Mouse (Mus musculus): ENCODE measurements at regions not wholly inside any gene's neighbourhood (a gene's known extent, or its start where the extent isn't known, plus 50 kb on each side); places are given as distances from the start of the nearest gene placed in this dataset.

- no peaks in the 10 kb centered on the region for H3K36me3 ChIP-seq
- 40% methylated on average over 3 of the region's 3 CpGs for WGBS
- ATAC-seq (ENCODE audit: borderline replicate concordance, extremely low read depth, low FRiP score, low TSS enrichment) = no peak
Observed at GRCm38 (mm10) chr12:77742716-77743115, 451.3 kb upstream of the Gm6657 start.

GRCm38 (mm10) chr12:77749438-77750007 lies 444.5 kb upstream of the Gm6657 start:
- H3K9me3 ChIP-seq = no peaks in the 10 kb centered on the region
- H3K9ac ChIP-seq = no peak overlapping the region
- no peak overlapping the region for H3K4me3 ChIP-seq
- H3K36me3 ChIP-seq = no peaks in the 10 kb centered on the region
- no peak overlapping the region for H3K4me2 ChIP-seq
- H3K27ac ChIP-seq = no peak overlapping the region
- no peaks in the 10 kb centered on the region for H3K27me3 ChIP-seq
- H3K4me1 ChIP-seq = no peaks in the 10 kb centered on the region
- no peak for ATAC-seq (ENCODE audit: borderline replicate concordance, extremely low read depth, low FRiP score, low TSS enrichment)
- WGBS = 78% methylated on average over 3 of the region's 3 CpGs

More at GRCm38 (mm10) chr12:77742716-77743115, 451.3 kb upstream of the Gm6657 start:
- Histone ChIP-seq H3K4me2 (no peak overlapping the region), H3K4me3 (no peak overlapping the region), H3K9me3 (no peaks in the 10 kb centered on the region), H3K9ac (no peak overlapping the region), H3K27ac (no peak overlapping the region), H3K27me3 (no peaks in the 10 kb centered on the region), H3K4me1 (no peaks in the 10 kb centered on the region)

GRCm38 (mm10) chr12:77752181-77752580 lies 441.9 kb upstream of the Gm6657 start:
- no peaks in the 10 kb centered on the region for H3K4me1 ChIP-seq
- H3K36me3 ChIP-seq = no peaks in the 10 kb centered on the region
- 82% methylated on average over 5 of the region's 5 CpGs for WGBS
- H3K9me3 ChIP-seq = no peaks in the 10 kb centered on the region
- no peaks in the 10 kb centered on the region for H3K27me3 ChIP-seq
- no peak overlapping the region for H3K9ac ChIP-seq
- ATAC-seq (ENCODE audit: borderline replicate concordance, extremely low read depth, low FRiP score, low TSS enrichment) = no peak
- no peak overlapping the region for H3K27ac ChIP-seq
- no peak overlapping the region for H3K4me3 ChIP-seq
- no peak overlapping the region for H3K4me2 ChIP-seq

GRCm38 (mm10) chr12:77756021-77756420 lies 438.0 kb upstream of the Gm6657 start:
- WGBS = 37% methylated on average over 7 of the region's 7 CpGs
- no peaks in the 10 kb centered on the region for H3K9me3 ChIP-seq
- H3K4me1 ChIP-seq = no peaks in the 10 kb centered on the region
- H3K27me3 ChIP-seq = no peaks in the 10 kb centered on the region
- H3K36me3 ChIP-seq = no peaks in the 10 kb centered on the region
- H3K4me3 ChIP-seq = no peak overlapping the region
- ATAC-seq (ENCODE audit: borderline replicate concordance, extremely low read depth, low FRiP score, low TSS enrichment) = no peak
- H3K4me2 ChIP-seq = no peak overlapping the region
- H3K9ac ChIP-seq = no peak overlapping the region
- H3K27ac ChIP-seq = no peak overlapping the region

GRCm38 (mm10) chr12:77760976-77761375 lies 433.1 kb upstream of the Gm6657 start:
- Histone ChIP-seq H3K4me2 (no peak overlapping the region), H3K4me1 (no peaks in the 10 kb centered on the region), H3K9me3 (no peaks in the 10 kb centered on the region), H3K27me3 (no peaks in the 10 kb centered on the region), H3K27ac (no peak overlapping the region), H3K4me3 (no peak overlapping the region), H3K36me3 (no peaks in the 10 kb centered on the region), H3K9ac (no peak overlapping the region)
- no peak for ATAC-seq (ENCODE audit: borderline replicate concordance, extremely low read depth, low FRiP score, low TSS enrichment)
- 58% methylated on average over 3 of the region's 3 CpGs for WGBS

- Histone ChIP-seq H3K9ac (no peak overlapping the region), H3K4me3 (no peak overlapping the region), H3K4me1 (no peaks in the 10 kb centered on the region), H3K4me2 (no peak overlapping the region), H3K27ac (no peak overlapping the region), H3K9me3 (no peaks in the 10 kb centered on the region), H3K36me3 (no peaks in the 10 kb centered on the region), H3K27me3 (no peaks in the 10 kb centered on the region)
- ATAC-seq (ENCODE audit: borderline replicate concordance, extremely low read depth, low FRiP score, low TSS enrichment) = no peak
- WGBS = 82% methylated on average over 6 of the region's 6 CpGs
Observed at GRCm38 (mm10) chr12:77776011-77776546, 418.0 kb upstream of the Gm6657 start.

GRCm38 (mm10) chr12:77776755-77777154 lies 417.3 kb upstream of the Gm6657 start:
- no peak for ATAC-seq (ENCODE audit: borderline replicate concordance, extremely low read depth, low FRiP score, low TSS enrichment)
- 79% methylated on average over 8 of the region's 8 CpGs for WGBS

GRCm38 (mm10) chr12:77780885-77781698 lies 412.9 kb upstream of the Gm6657 start:
- peak; percentile 80; the same call in 1 of the 2 replicates for ATAC-seq (ENCODE audit: borderline replicate concordance, extremely low read depth, low FRiP score, low TSS enrichment)
- H3K9ac ChIP-seq = no peak overlapping the region
- H3K4me2 ChIP-seq = peak overlapping the region; percentile 50

More at GRCm38 (mm10) chr12:77776755-77777154, 417.3 kb upstream of the Gm6657 start:
- Histone ChIP-seq H3K27me3 (no peaks in the 10 kb centered on the region), H3K9ac (no peak overlapping the region), H3K9me3 (no peaks in the 10 kb centered on the region), H3K4me2 (no peak overlapping the region), H3K36me3 (no peaks in the 10 kb centered on the region), H3K4me3 (no peak overlapping the region), H3K4me1 (no peaks in the 10 kb centered on the region), H3K27ac (no peak overlapping the region)

GRCm38 (mm10) chr12:77783909-77784308 lies 410.1 kb upstream of the Gm6657 start:
- Histone ChIP-seq H3K27ac (no peak overlapping the region), H3K36me3 (no peaks in the 10 kb centered on the region), H3K4me1 (no peaks in the 10 kb centered on the region), H3K27me3 (no peaks in the 10 kb centered on the region), H3K9me3 (no peaks in the 10 kb centered on the region), H3K9ac (no peak overlapping the region), H3K4me3 (no peak overlapping the region), H3K4me2 (no peak overlapping the region)
- 70% methylated on average over 9 of the region's 9 CpGs for WGBS
- ATAC-seq (ENCODE audit: borderline replicate concordance, extremely low read depth, low FRiP score, low TSS enrichment) = no peak

More at GRCm38 (mm10) chr12:77780885-77781698, 412.9 kb upstream of the Gm6657 start:
- Histone ChIP-seq H3K9me3 (no peaks in the 10 kb centered on the region), H3K27ac (peak overlapping the region; percentile 32; the same call in 1 of the 2 replicates), H3K36me3 (no peaks in the 10 kb centered on the region), H3K4me1 (no peaks in the 10 kb centered on the region), H3K27me3 (no peaks in the 10 kb centered on the region), H3K4me3 (peak overlapping the region; percentile 30)
- WGBS = 23% methylated on average over 20 of the region's 20 CpGs

GRCm38 (mm10) chr12:77785647-77786046 lies 408.4 kb upstream of the Gm6657 start:
- Histone ChIP-seq H3K4me3 (no peak overlapping the region), H3K36me3 (no peaks in the 10 kb centered on the region), H3K9me3 (no peaks in the 10 kb centered on the region), H3K27me3 (no peaks in the 10 kb centered on the region), H3K27ac (no peak overlapping the region), H3K4me1 (peaks cover 5% of the 10 kb centered on the region), H3K9ac (no peak overlapping the region), H3K4me2 (no peak overlapping the region)
- ATAC-seq (ENCODE audit: borderline replicate concordance, extremely low read depth, low FRiP score, low TSS enrichment) = no peak
- WGBS = 77% methylated on average over 6 of the region's 6 CpGs

GRCm38 (mm10) chr12:77786678-77787077 lies 407.4 kb upstream of the Gm6657 start:
- no peak overlapping the region for H3K27ac ChIP-seq
- no peaks in the 10 kb centered on the region for H3K27me3 ChIP-seq
- 56% methylated on average over 4 of the region's 4 CpGs for WGBS
- no peak overlapping the region for H3K9ac ChIP-seq
- peaks cover 10% of the 10 kb centered on the region for H3K4me1 ChIP-seq
- no peaks in the 10 kb centered on the region for H3K9me3 ChIP-seq
- no peak for ATAC-seq (ENCODE audit: borderline replicate concordance, extremely low read depth, low FRiP score, low TSS enrichment)
- no peaks in the 10 kb centered on the region for H3K36me3 ChIP-seq
- H3K4me2 ChIP-seq = no peak overlapping the region
- H3K4me3 ChIP-seq = no peak overlapping the region

- WGBS = 57% methylated on average over 2 of the region's 2 CpGs
- H3K4me1 ChIP-seq = peaks cover 10% of the 10 kb centered on the region
Observed at GRCm38 (mm10) chr12:77788273-77788672, 405.8 kb upstream of the Gm6657 start.

More at GRCm38 (mm10) chr12:77788273-77788672, 405.8 kb upstream of the Gm6657 start:
- Histone ChIP-seq H3K9me3 (no peaks in the 10 kb centered on the region), H3K27me3 (no peaks in the 10 kb centered on the region), H3K4me2 (no peak overlapping the region), H3K9ac (no peak overlapping the region), H3K36me3 (no peaks in the 10 kb centered on the region), H3K4me3 (no peak overlapping the region), H3K27ac (no peak overlapping the region)
- ATAC-seq (ENCODE audit: borderline replicate concordance, extremely low read depth, low FRiP score, low TSS enrichment) = no peak
